Mouse (Mus musculus) ES-E14 (cell line): Measurements from ENCODE around the gene Fcgr1.

Experiments
- CHD2 ChIP-seq: IDR thresholded peaks from 2 replicates; pipeline ENCODE4 v1.6.1; 2014; ENCODE audit warnings: mild to moderate bottlenecking, low read depth, low read length, inconsistent platforms
- ZC3H11A ChIP-seq: IDR thresholded peaks from 2 replicates; pipeline ENCODE4 v1.6.1; 2012; ENCODE audit warnings: low read depth, mild to moderate bottlenecking, inconsistent platforms, low read length, borderline replicate concordance

DNA sequence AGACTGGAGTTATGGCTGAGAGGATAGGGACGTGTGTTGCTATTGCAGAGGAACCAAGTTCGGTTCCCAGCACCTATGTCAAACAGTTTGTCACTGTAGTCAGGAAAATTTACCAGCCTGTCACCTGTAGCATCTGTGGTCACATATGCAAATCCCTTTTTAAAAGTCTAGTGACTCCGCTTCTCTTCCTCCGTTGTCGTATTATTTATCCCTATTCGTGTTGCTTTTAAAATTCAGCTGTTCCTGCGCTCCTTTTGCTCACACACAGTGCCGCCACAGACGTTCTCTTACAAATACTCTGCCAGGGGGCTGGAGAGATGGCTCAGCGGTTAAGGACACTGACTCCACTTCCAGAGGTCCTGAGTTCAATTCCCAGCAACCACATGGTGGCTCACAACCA, 28.8 kb upstream of the Fcgr1 start:
- TF ChIP-seq CHD2 (no peak), ZC3H11A (no peak)
